Mouse (Mus musculus): ENCODE measurements around the gene Olfr152. TPM values are rescaled to one million over a fixed set of nuclear protein-coding genes. Genes with fewer than 3 reads are reported as not detected.

Gene Olfr152
- polyA plus RNA-seq (2015; fragmentation: Nextera tagmentation; extraction: Ambion mirVana), result not detected in 2 replicates

GRCm38 (mm10) chr2:87779183-87779582 is at the start of gene Olfr152:
Olfr152 (plus strand) TSS chr2:87779483.

GRCm38 (mm10) chr2:87739878-87740277 is 39.4 kb upstream of the Olfr152 start, which contains the start of gene Olfr1138:
Olfr1138 (minus strand) TSS chr2:87739978.

GRCm38 (mm10) chr2:87743452-87743851 is 35.8 kb upstream of the Olfr152 start, which contains the start of gene Olfr1140:
Olfr1140 (plus strand) TSS chr2:87743752.

DNA sequence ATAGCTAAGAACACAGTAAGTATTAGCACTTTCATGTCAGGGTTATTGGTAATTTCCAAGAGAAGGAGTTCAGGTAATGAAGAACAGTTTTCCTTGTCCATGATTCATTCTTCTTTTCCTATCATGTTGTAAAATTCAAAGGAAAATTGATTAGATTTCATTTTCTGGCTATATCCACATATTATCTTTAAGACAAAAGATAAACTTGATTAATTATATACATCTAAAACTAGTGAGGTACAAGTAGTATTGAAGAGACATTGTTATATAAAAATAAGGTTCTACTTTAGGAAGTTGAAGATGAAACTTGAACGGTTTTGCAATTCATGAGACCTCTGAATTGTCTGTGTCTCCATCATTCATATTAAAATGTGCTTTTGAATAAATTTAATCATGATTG is 25.4 kb upstream of the Olfr152 start, which contains the start of gene Olfr1141:
Olfr1141 (minus strand) TSS at position 101 of the 400 bp plus-strand sequence.

DNA sequence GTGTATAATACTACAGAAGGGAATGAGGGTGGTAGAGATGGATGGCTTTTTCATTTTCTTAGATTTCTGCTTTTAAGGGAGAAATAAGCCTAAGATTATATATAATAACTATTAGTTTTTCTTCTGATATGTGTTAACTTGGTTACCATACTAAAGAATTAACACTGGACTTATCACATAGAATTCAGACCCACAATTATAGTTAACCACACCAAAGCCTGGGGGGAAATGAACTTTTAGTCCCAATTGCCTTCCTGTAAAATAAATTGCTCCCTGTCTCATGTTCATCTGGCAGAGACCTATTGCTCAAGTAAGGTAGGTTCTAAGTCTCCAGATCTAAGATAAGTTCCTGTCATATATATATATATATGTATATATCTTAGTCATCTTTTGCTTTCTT is 21.0 kb downstream of the Olfr152 start, which contains the start of gene Olfr1143:
Olfr1143 (plus strand) TSS at position 301 of the 400 bp plus-strand sequence.

GRCm38 (mm10) chr2:87809522-87809921 is 30.2 kb downstream of the Olfr152 start, which contains the start of gene Olfr1145:
Olfr1145 (plus strand) TSS chr2:87809822.

DNA sequence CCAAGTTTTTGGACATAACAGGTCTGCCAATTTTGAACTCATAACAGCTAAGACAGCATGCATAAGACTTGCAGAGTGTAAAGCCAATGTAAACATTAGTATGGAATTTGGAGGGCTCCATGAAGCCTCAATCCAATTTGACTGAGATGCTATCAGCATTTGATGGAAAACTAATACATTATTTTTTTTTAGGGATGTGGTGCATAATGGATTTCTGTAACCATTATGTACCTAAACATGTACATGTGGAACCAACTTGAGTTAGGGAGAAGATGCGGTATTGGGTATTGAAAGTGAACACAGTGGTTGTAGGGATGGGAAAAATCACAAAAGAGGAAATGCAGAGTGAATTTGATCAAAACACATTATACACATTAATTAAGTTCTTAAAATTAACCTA is 51.0 kb downstream of the Olfr152 start, which contains the start of gene Olfr1148:
Olfr1148 (plus strand) TSS at position 301 of the 400 bp plus-strand sequence.

Other genes starting within 250 kb of the Olfr152 start
- not detected in 2 replicates for gene Olfr153, start 247.7 kb upstream of the Olfr152 start, polyA plus RNA-seq (2015; fragmentation: Nextera tagmentation; extraction: Ambion mirVana)
- gene Olfr1128, start 233.9 kb upstream of the Olfr152 start, polyA plus RNA-seq (2015; fragmentation: Nextera tagmentation; extraction: Ambion mirVana), result not detected in 2 replicates
- not detected in 2 replicates for gene Olfr1129, start 205.6 kb upstream of the Olfr152 start, polyA plus RNA-seq (2015; fragmentation: Nextera tagmentation; extraction: Ambion mirVana)
- gene Olfr1130, start 173.3 kb upstream of the Olfr152 start, polyA plus RNA-seq (2015; fragmentation: Nextera tagmentation; extraction: Ambion mirVana), result not detected in 2 replicates
- not detected in 2 replicates for gene Olfr1131, start 152.4 kb upstream of the Olfr152 start, polyA plus RNA-seq (2015; fragmentation: Nextera tagmentation; extraction: Ambion mirVana)
- not detected in 2 replicates for gene Olfr1132, start 141.9 kb upstream of the Olfr152 start, polyA plus RNA-seq (2015; fragmentation: Nextera tagmentation; extraction: Ambion mirVana)
- not detected in 2 replicates for gene Olfr1133, start 132.1 kb upstream of the Olfr152 start, polyA plus RNA-seq (2015; fragmentation: Nextera tagmentation; extraction: Ambion mirVana)
- gene Olfr1134, start 121.0 kb upstream of the Olfr152 start, polyA plus RNA-seq (2015; fragmentation: Nextera tagmentation; extraction: Ambion mirVana), result not detected in 2 replicates
- gene Olfr1135, start 105.8 kb upstream of the Olfr152 start, polyA plus RNA-seq (2015; fragmentation: Nextera tagmentation; extraction: Ambion mirVana), result not detected in 2 replicates
- gene Olfr1136, start 85.5 kb upstream of the Olfr152 start, polyA plus RNA-seq (2015; fragmentation: Nextera tagmentation; extraction: Ambion mirVana), result not detected in 2 replicates
- gene Olfr1137, start 66.3 kb upstream of the Olfr152 start, polyA plus RNA-seq (2015; fragmentation: Nextera tagmentation; extraction: Ambion mirVana), result not detected in 2 replicates
- not detected in 2 replicates for gene Olfr1138, start 39.5 kb upstream of the Olfr152 start, polyA plus RNA-seq (2015; fragmentation: Nextera tagmentation; extraction: Ambion mirVana)
- gene Olfr1140, start 35.7 kb upstream of the Olfr152 start, polyA plus RNA-seq (2015; fragmentation: Nextera tagmentation; extraction: Ambion mirVana), result not detected in 2 replicates
- gene Olfr1141, start 25.5 kb upstream of the Olfr152 start, polyA plus RNA-seq (2015; fragmentation: Nextera tagmentation; extraction: Ambion mirVana), result not detected in 2 replicates
- not detected in 2 replicates for gene Olfr1143, start 21.1 kb downstream of the Olfr152 start, polyA plus RNA-seq (2015; fragmentation: Nextera tagmentation; extraction: Ambion mirVana)
- gene Olfr1145, start 30.3 kb downstream of the Olfr152 start, polyA plus RNA-seq (2015; fragmentation: Nextera tagmentation; extraction: Ambion mirVana), result not detected in 2 replicates
- gene Olfr1148, start 51.0 kb downstream of the Olfr152 start, polyA plus RNA-seq (2015; fragmentation: Nextera tagmentation; extraction: Ambion mirVana), result not detected in 2 replicates
- not detected in 2 replicates for gene Olfr1150-ps1, start 64.5 kb downstream of the Olfr152 start, polyA plus RNA-seq (2015; fragmentation: Nextera tagmentation; extraction: Ambion mirVana)
- gene Olfr1151, start 76.4 kb downstream of the Olfr152 start, polyA plus RNA-seq (2015; fragmentation: Nextera tagmentation; extraction: Ambion mirVana), result not detected in 2 replicates
- gene Olfr1152, start 87.0 kb downstream of the Olfr152 start, polyA plus RNA-seq (2015; fragmentation: Nextera tagmentation; extraction: Ambion mirVana), result not detected in 2 replicates
- not detected in 2 replicates for gene Olfr1153, start 115.5 kb downstream of the Olfr152 start, polyA plus RNA-seq (2015; fragmentation: Nextera tagmentation; extraction: Ambion mirVana)
- gene Olfr1154, start 125.7 kb downstream of the Olfr152 start, polyA plus RNA-seq (2015; fragmentation: Nextera tagmentation; extraction: Ambion mirVana), result not detected in 2 replicates
- gene Olfr1155, start 165.7 kb downstream of the Olfr152 start, polyA plus RNA-seq (2015; fragmentation: Nextera tagmentation; extraction: Ambion mirVana), result not detected in 2 replicates
- gene Olfr1156, start 173.6 kb downstream of the Olfr152 start, polyA plus RNA-seq (2015; fragmentation: Nextera tagmentation; extraction: Ambion mirVana), result not detected in 2 replicates
- gene Olfr1157, start 188.8 kb downstream of the Olfr152 start, polyA plus RNA-seq (2015; fragmentation: Nextera tagmentation; extraction: Ambion mirVana), result not detected in 2 replicates
- gene Olfr74, start 195.2 kb downstream of the Olfr152 start, polyA plus RNA-seq (2015; fragmentation: Nextera tagmentation; extraction: Ambion mirVana), result not detected in 2 replicates
- not detected in 2 replicates for gene Olfr1158, start 210.6 kb downstream of the Olfr152 start, polyA plus RNA-seq (2015; fragmentation: Nextera tagmentation; extraction: Ambion mirVana)
- gene Olfr1160, start 228.8 kb downstream of the Olfr152 start, polyA plus RNA-seq (2015; fragmentation: Nextera tagmentation; extraction: Ambion mirVana), result not detected in 2 replicates
- not detected in 2 replicates for gene Olfr1161, start 243.3 kb downstream of the Olfr152 start, polyA plus RNA-seq (2015; fragmentation: Nextera tagmentation; extraction: Ambion mirVana)

All from neural tube, postnatal 0 days (tissue).